12 mouse cellular contexts compared by ENCODE assay signal in the genomic region with DNA sequence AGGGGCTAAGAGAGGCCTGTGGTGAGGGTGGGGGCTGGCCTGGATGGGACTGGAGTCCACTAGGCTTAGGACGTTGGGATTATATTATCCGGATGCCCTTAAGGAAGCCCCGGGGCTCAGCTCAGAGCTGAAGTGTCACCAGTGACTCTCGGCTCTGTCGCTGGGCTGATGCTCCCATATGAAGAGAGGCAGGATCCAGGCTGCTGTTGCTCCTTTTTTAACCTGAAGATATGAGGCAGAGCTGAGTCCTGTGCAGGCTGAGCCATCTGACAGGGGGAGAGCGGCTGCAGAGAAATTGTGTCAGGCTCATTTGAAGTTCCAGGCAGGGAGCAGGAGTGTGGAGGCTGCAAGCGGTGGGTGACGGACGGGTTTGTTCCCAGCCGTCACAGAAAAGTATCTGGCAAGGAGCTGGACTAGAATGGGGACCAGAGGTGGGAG.
DNase-seq lines count a peak whose midpoint lies in the region; ATAC-seq lines count a peak whose summit lies in the region.
"Had no signal": no experiment of that assay in that cellular context is flagged by ENCODE, and none has a peak within 500 bp of the region (broad histone marks: within the 10 kb centered on the region; RNA-seq: fewer than 3 reads in every experiment).

No protein-coding gene starts in this region.

- no peak overlapping the region for H3K9ac ChIP-seq in midbrain, embryonic 11.5 days (ENCODE audit: low read length)
- no peak overlapping the region for H3K9ac ChIP-seq in forebrain, embryonic 16.5 days (replicated peaks; ENCODE audit: low read depth, low read length)
- H3K9ac ChIP-seq: liver, postnatal 0 days had no signal

- intact Hi-C loops in left cerebral cortex, postnatal 25 days (cut with DNase I), result loop anchor here (1.0 to 5.0 kb wide), 4 partner anchors 23 to 294 kb away; no protein-coding TSS in a partner anchor

- no peak for DNase-seq in midbrain, embryonic 11.5 days (ENCODE audit: low spot score, missing footprints)
- no peak for DNase-seq in midbrain, embryonic 10.5 days (ENCODE audit: low spot score)
- DNase-seq in left cerebral cortex, postnatal 25 days (ENCODE audit: low spot score in 2 of 2), result peak; percentile 63 to 93
- peak; percentile 48 for DNase-seq in right cerebral cortex, postnatal 14 days
- DNase-seq in urinary bladder, postnatal 10 days (ENCODE audit: low spot score), result no peak
- no peak for DNase-seq in embryo, embryonic 11 days
- no peak for DNase-seq in thymus, postnatal 10 days (ENCODE audit: low spot score in 2 of 2)
- DNase-seq: cerebellum, postnatal 25 days; heart, postnatal 14 days; kidney, postnatal 10 days; liver, postnatal 0 days had no signal

- H3K4me2 ChIP-seq in midbrain, embryonic 11.5 days, result no peak overlapping the region
- H3K4me2 ChIP-seq in forebrain, embryonic 16.5 days (ENCODE audit: low read length), result no peak overlapping the region

- peaks cover 5% of the 10 kb centered on the region for H3K4me1 ChIP-seq in midbrain, embryonic 11.5 days (ENCODE audit: control insufficient read depth, insufficient read depth, low read length)
- H3K4me1 ChIP-seq in midbrain, embryonic 10.5 days, result peaks cover 18% of the 10 kb centered on the region
- H3K4me1 ChIP-seq in forebrain, embryonic 16.5 days (replicated peaks; ENCODE audit: control insufficient read depth, insufficient read depth, low read length), result peaks cover 18% of the 10 kb centered on the region

- WGBS in midbrain, embryonic 11.5 days, result 12% methylated on average over 10 of the region's 10 CpGs
- WGBS in midbrain, embryonic 10.5 days, result 12% methylated on average over 10 of the region's 10 CpGs
- WGBS in forebrain, embryonic 16.5 days, result 9% methylated on average over 10 of the region's 10 CpGs

- H3K9me3 ChIP-seq in midbrain, embryonic 11.5 days (ENCODE audit: control insufficient read depth, low read length), result no peaks in the 10 kb centered on the region
- H3K9me3 ChIP-seq in midbrain, embryonic 10.5 days (replicated peaks), result no peaks in the 10 kb centered on the region
- no peaks in the 10 kb centered on the region for H3K9me3 ChIP-seq in forebrain, embryonic 16.5 days (ENCODE audit: control insufficient read depth, low read length)

- H3K27ac ChIP-seq in midbrain, embryonic 11.5 days (ENCODE audit: low read depth, low read length), result no peak overlapping the region
- H3K27ac ChIP-seq in midbrain, embryonic 10.5 days (replicated peaks), result no peak overlapping the region
- H3K27ac ChIP-seq in forebrain, embryonic 16.5 days (ENCODE audit: low read length), result no peak overlapping the region

- H3K27me3 ChIP-seq in midbrain, embryonic 11.5 days (ENCODE audit: control insufficient read depth, insufficient read depth, low read length), result no peaks in the 10 kb centered on the region
- peaks cover 26% of the 10 kb centered on the region for H3K27me3 ChIP-seq in midbrain, embryonic 10.5 days (ENCODE audit: low read depth, poor library complexity, severe bottlenecking)
- H3K27me3 ChIP-seq in forebrain, embryonic 16.5 days (replicated peaks; ENCODE audit: control insufficient read depth, insufficient read depth, low read length), result no peaks in the 10 kb centered on the region; the same call in 1 of the 2 replicates

- no peak overlapping the region for H3K4me3 ChIP-seq in midbrain, embryonic 11.5 days (ENCODE audit: low read depth, low read length)
- H3K4me3 ChIP-seq in midbrain, embryonic 10.5 days, result no peak overlapping the region
- no peak overlapping the region for H3K4me3 ChIP-seq in forebrain, embryonic 16.5 days (replicated peaks; ENCODE audit: low read length)

- H3K36me3 ChIP-seq in midbrain, embryonic 11.5 days (ENCODE audit: control insufficient read depth, insufficient read depth, low read length), result no peaks in the 10 kb centered on the region
- no peaks in the 10 kb centered on the region for H3K36me3 ChIP-seq in midbrain, embryonic 10.5 days
- H3K36me3 ChIP-seq in forebrain, embryonic 16.5 days (ENCODE audit: control insufficient read depth, insufficient read depth), result no peaks in the 10 kb centered on the region

- peak; percentile 58; the same call in 1 of the 2 replicates for ATAC-seq in midbrain, embryonic 11.5 days (ENCODE audit: low FRiP score)
- ATAC-seq in forebrain, embryonic 16.5 days, result peak; percentile 13; the same call in 1 of the 2 replicates
- ATAC-seq: liver, postnatal 0 days had no signal

Comparison
In these comparisons a context has a peak if more than half of its experiments do, and no peak if none do; other contexts are left out.
1. DNase-seq: peak in left cerebral cortex, postnatal 25 days (2 of 2) and right cerebral cortex, postnatal 14 days (single experiment); none in midbrain, embryonic 11.5 days (single experiment), midbrain, embryonic 10.5 days (single experiment), urinary bladder, postnatal 10 days (single experiment), embryo, embryonic 11 days (single experiment) and thymus, postnatal 10 days (0 of 2).